Mouse (Mus musculus) myocyte (in vitro differentiated cells): ENCODE data around the gene Fbxl18. TPM values are rescaled to one million over a fixed set of nuclear protein-coding genes. Genes with fewer than 3 reads are reported as not detected.

Experiments
- H3K27me3 ChIP-seq: one replicate; pipeline ENCODE4 v1.6.1; 2011; ENCODE audit not compliant: control insufficient read depth, insufficient read depth, insufficient read length
- H3K36me3 ChIP-seq: one replicate; pipeline ENCODE4 v1.6.1; 2011; ENCODE audit not compliant: control insufficient read depth, insufficient read depth
- H3K4me2 ChIP-seq: one replicate; pipeline ENCODE4 v1.6.1; 2011; ENCODE audit warnings: low read depth, control low read depth
- H3K4me3 ChIP-seq: one replicate; pipeline ENCODE4 v1.5.1; 2011; ENCODE audit warnings: mild to moderate bottlenecking, control low read depth, moderate library complexity
- H3K79me2 ChIP-seq: one replicate; pipeline ENCODE4 v1.6.1; 2011; ENCODE audit not compliant: control insufficient read depth, insufficient read depth
- H3ac ChIP-seq: one replicate; pipeline ENCODE4 v1.6.1; 2011; ENCODE audit not compliant: control insufficient read depth, insufficient read length
- CEBPB ChIP-seq: IDR thresholded peaks from 2 replicates; pipeline ENCODE4 v1.6.1; 2011; ENCODE audit warnings: mild to moderate bottlenecking, moderate library complexity; ENCODE audit not compliant: poor library complexity, insufficient read depth, severe bottlenecking
- E2F4 ChIP-seq: IDR thresholded peaks from one replicate; pipeline ENCODE4 v1.6.1; 2011; ENCODE audit warnings: mild to moderate bottlenecking, control low read depth, moderate library complexity; ENCODE audit not compliant: insufficient read depth
- MAX ChIP-seq: IDR thresholded peaks from one replicate; pipeline ENCODE4 v1.6.1; 2011; ENCODE audit warnings: low read depth, mild to moderate bottlenecking, control low read depth
- MYOD1 ChIP-seq, 3 experiments: IDR thresholded peaks; one replicate each; pipeline ENCODE4 v1.6.1; 2011; ENCODE audit warnings: control low read depth in 2 of 3, low read depth in 2 of 3, mild to moderate bottlenecking in 2 of 3, moderate library complexity in 1 of 3; ENCODE audit not compliant: insufficient read length in 2 of 3, control insufficient read depth in 1 of 3
- MYOG ChIP-seq, 3 experiments: IDR thresholded peaks; one replicate each; pipeline ENCODE4 v1.6.1; 2011; ENCODE audit warnings: control low read depth in 2 of 3, low read depth in 2 of 3, mild to moderate bottlenecking in 2 of 3; ENCODE audit not compliant: insufficient read length in 2 of 3, control insufficient read depth in 1 of 3, insufficient read depth in 1 of 3
- POLR2A ChIP-seq: IDR thresholded peaks from one replicate; pipeline ENCODE4 v1.6.1; 2011; ENCODE audit warnings: low read depth, mild to moderate bottlenecking, control low read depth, moderate library complexity; ENCODE audit not compliant: insufficient read length
- POLR2AphosphoS2 ChIP-seq: IDR thresholded peaks from one replicate; pipeline ENCODE4 v1.6.1; 2011; ENCODE audit warnings: low read depth, control low read depth; ENCODE audit not compliant: insufficient read length
- REST ChIP-seq: IDR thresholded peaks from one replicate; pipeline ENCODE4 v1.6.1; 2011; ENCODE audit warnings: mild to moderate bottlenecking, control low read depth, moderate library complexity; ENCODE audit not compliant: insufficient read depth, insufficient read length
- SRF ChIP-seq: IDR thresholded peaks from one replicate; pipeline ENCODE4 v1.6.1; 2011; ENCODE audit warnings: low read depth; ENCODE audit not compliant: control insufficient read depth, insufficient read length
- TCF12 ChIP-seq: IDR thresholded peaks from one replicate; pipeline ENCODE4 v1.6.1; 2011; ENCODE audit warnings: mild to moderate bottlenecking, control low read depth; ENCODE audit not compliant: poor library complexity, insufficient read depth, severe bottlenecking
- TCF3 ChIP-seq: IDR thresholded peaks from one replicate; pipeline ENCODE4 v1.6.1; 2011; ENCODE audit warnings: low read depth, control low read depth; ENCODE audit not compliant: insufficient read length
- USF1 ChIP-seq: IDR thresholded peaks from one replicate; pipeline ENCODE4 v1.6.1; 2011; ENCODE audit warnings: low read depth, mild to moderate bottlenecking, control low read depth, moderate library complexity
- polyA plus RNA-seq: library from polyadenylated mRNA; unstranded; fragments of >200 nt; fragmentation: generic; extraction: Trizol; gene quantifications from one replicate; pipeline ENCODE4 v1.2.1, GENCODE M21; 2012; ENCODE audit warnings: missing spikeins

Fbxl18 gene
- polyA plus RNA-seq, 1 experiment: 7.6 TPM

- Histone ChIP-seq H3K36me3 (peaks cover 46% of the 10 kb centered on the region), H3K4me2 (peak overlapping the region; percentile 79), H3ac (no peak overlapping the region), H3K79me2 (peaks cover 39% of the 10 kb centered on the region), H3K27me3 (no peaks in the 10 kb centered on the region), H3K4me3 (peak overlapping the region; percentile 97)
- TF ChIP-seq MAX: no peak
- no peak for TF ChIP-seq CEBPB
- peak; percentile 73 for TF ChIP-seq POLR2A
- peak; percentile 92 for TF ChIP-seq POLR2AphosphoS2
- no peak for TF ChIP-seq USF1
- TF ChIP-seq MYOD1 (IDR thresholded peaks at IDR 0.05; ENCODE audit: control insufficient read depth in 1 of 3, insufficient read length in 2 of 3, low read depth in 2 of 3): no peak
- TF ChIP-seq TCF3: no peak
- TF ChIP-seq MYOG (IDR thresholded peaks at IDR 0.05; ENCODE audit: control insufficient read depth in 1 of 3, insufficient read depth in 1 of 3, insufficient read length in 2 of 3, low read depth in 2 of 3): no peak
- no peak for TF ChIP-seq REST
Observed at GRCm38 (mm10) chr5:142902506-142903314, 7.5 kb upstream of the Fbxl18 start.

- Histone ChIP-seq H3K36me3 (peaks cover 46% of the 10 kb centered on the region), H3ac (no peak overlapping the region), H3K4me2 (no peak overlapping the region), H3K27me3 (no peaks in the 10 kb centered on the region), H3K4me3 (peak overlapping the region; percentile 97), H3K79me2 (peaks cover 32% of the 10 kb centered on the region)
- no peak for TF ChIP-seq E2F4
- no peak for TF ChIP-seq REST
- TF ChIP-seq MAX: no peak
- peak; percentile 51 for TF ChIP-seq POLR2AphosphoS2
- TF ChIP-seq SRF: no peak
Observed at GRCm38 (mm10) chr5:142901846-142902505, 6.8 kb upstream of the Fbxl18 start.

- H3K27me3 ChIP-seq: no peaks in the 10 kb centered on the region
- H3K4me3 ChIP-seq: no peak overlapping the region
- H3ac ChIP-seq: no peak overlapping the region
- H3K36me3 ChIP-seq: peaks cover 46% of the 10 kb centered on the region
- TF ChIP-seq POLR2AphosphoS2: peak; percentile 91
- TF ChIP-seq POLR2A: peak; percentile 55
- TF ChIP-seq E2F4: no peak
- no peak overlapping the region for H3K4me2 ChIP-seq
- peaks cover 29% of the 10 kb centered on the region for H3K79me2 ChIP-seq
Observed at GRCm38 (mm10) chr5:142901355-142901802, 6.2 kb upstream of the Fbxl18 start.

- H3ac ChIP-seq: no peak overlapping the region
- H3K79me2 ChIP-seq: peaks cover 22% of the 10 kb centered on the region
- no peak overlapping the region for H3K4me2 ChIP-seq
- H3K4me3 ChIP-seq: no peak overlapping the region
- peaks cover 46% of the 10 kb centered on the region for H3K36me3 ChIP-seq
- TF ChIP-seq E2F4: no peak
- TF ChIP-seq MYOG (IDR thresholded peaks at IDR 0.05; ENCODE audit: control insufficient read depth in 1 of 3, insufficient read depth in 1 of 3, insufficient read length in 2 of 3, low read depth in 2 of 3): no peak
- peak; percentile 87 for TF ChIP-seq POLR2AphosphoS2
- TF ChIP-seq REST: no peak
- no peaks in the 10 kb centered on the region for H3K27me3 ChIP-seq
Observed at GRCm38 (mm10) chr5:142900651-142901050, 5.4 kb upstream of the Fbxl18 start.

DNA sequence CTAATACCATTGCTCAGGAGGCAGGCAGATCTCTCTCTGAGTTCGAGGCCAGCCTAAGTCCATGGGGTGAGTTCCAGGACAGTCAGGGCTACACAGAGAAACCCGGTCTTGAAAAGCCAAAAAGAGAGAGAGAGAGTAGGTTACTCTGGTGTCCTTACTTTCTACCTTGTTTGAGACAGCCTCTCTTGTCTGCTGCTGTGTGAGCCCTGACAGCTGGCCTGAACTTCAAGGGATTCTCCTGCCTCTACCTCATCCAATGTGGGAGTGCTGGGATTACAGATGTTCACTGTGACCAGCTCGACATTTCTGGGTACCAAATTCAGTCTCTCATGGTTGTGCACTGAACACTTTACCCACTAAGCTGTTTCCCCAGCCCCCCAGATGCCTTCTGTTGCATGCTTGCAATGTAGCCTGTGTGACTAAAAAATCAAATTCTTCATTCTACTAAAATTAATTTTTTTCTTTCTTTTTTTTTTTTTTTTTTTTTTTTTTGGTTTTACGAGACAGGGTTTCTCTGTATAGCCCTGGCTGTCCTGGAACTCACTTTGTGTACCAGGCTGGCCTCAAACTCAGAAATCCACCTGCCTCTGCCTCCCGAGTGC lies 4.8 kb upstream of the Fbxl18 start:
- peaks cover 41% of the 10 kb centered on the region for H3K36me3 ChIP-seq
- TF ChIP-seq POLR2AphosphoS2 (peak; percentile 89), TCF12 (no peak), REST (no peak), MYOG (IDR thresholded peaks at IDR 0.05; ENCODE audit: control insufficient read depth in 1 of 3, insufficient read depth in 1 of 3, insufficient read length in 2 of 3, low read depth in 2 of 3) (no peak)
- no peaks in the 10 kb centered on the region for H3K27me3 ChIP-seq
- no peak overlapping the region for H3K4me2 ChIP-seq
- H3K4me3 ChIP-seq: no peak overlapping the region
- H3K79me2 ChIP-seq: peaks cover 17% of the 10 kb centered on the region
- H3ac ChIP-seq: no peak overlapping the region
